Mouse (Mus musculus) brain, adult 10 weeks (tissue): ENCODE measurements around the gene Slc2a9. TPM values are rescaled to one million over a fixed set of nuclear protein-coding genes. Genes with fewer than 3 reads are reported as not detected.

Experiments
- polyA plus RNA-seq: library from polyadenylated mRNA; stranded (reverse); fragments of 350-450 nt; fragmentation: Illumina TruSeq; extraction: RNeasy Lipid Tissue Mini Kit (QIAGEN cat#74804); gene quantifications from one replicate; pipeline ENCODE4 v1.2.3, GENCODE M21; 2015; ENCODE audit warnings: low read depth, low replicate concordance

The Slc2a9 gene
- 1.9 TPM for polyA plus RNA-seq

DNA sequence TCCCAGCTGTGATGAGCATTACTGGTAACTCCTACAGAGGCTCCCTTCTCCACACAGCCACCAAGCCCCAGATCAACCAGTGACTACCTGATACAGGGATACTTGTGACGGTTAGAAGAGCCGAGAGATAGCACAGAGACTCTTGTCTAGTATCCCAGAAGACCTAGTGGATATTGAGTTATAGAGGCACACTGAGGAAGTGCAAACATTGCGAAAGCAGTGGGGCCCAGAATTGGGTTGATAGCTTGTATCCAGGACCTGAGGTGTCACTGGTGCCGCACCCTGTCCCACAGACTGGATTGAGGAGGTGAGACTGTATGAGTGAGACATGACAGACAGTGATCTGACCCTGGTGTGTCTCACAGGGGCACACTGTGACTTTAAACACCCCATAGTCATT is at the start of gene Slc2a9:
Slc2a9 (minus strand) TSS at position 152 of the 400 bp plus-strand sequence.

DNA sequence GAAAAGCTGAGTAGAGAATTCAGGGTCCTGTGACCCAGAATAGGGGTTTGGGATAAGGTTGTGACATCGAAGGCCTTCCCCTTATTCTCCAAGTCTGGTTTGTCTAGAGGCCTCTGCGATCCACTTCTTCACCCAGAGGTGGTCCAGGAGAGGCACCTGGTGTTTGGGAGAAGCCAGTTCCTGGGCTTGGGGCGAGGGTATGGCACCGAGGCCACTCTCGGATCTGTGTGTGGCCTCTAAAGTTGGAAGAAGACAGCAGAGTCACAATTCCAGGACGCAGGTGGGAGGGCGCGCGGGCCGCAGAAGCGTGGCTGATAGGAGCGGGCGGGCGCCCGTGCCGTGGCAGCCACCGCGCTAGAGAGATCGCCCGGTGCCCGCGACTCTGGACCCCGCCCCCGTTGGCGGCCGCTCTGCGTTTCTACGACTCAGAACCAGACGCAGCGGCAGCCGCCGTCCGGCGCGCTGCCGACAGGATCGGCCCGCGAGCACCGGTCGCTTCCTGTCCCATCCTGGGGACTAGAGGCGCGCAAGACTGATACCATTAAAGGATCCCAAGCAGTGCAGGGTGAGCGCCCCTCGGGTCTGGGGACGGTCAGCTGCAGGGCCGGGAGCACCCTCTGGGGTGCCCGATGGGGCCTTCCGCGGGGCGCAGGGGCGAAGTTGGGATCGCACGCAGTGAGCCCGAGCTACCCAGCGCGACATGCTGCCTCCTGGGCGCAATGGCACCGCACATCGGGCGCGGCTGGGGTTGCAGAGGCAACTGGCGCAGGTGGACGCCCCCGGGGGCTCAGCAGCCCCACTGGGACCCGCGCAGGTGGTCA is 183.8 kb downstream of the Slc2a9 start, which contains the start of gene Drd5:
Drd5 (plus strand) TSS at position 402 of the 821 bp plus-strand sequence.

Other genes starting within 250 kb of the Slc2a9 start
- gene Tmem128, start 243.0 kb downstream of the Slc2a9 start, polyA plus RNA-seq: 52.5 TPM
- gene Otop1, start 227.2 kb downstream of the Slc2a9 start, polyA plus RNA-seq: not detected
- gene Drd5, start 183.8 kb downstream of the Slc2a9 start, polyA plus RNA-seq: 2.9 TPM
- gene Wdr1, start 60.1 kb upstream of the Slc2a9 start, polyA plus RNA-seq: 104 TPM
- gene Zfp518b, start 181.7 kb upstream of the Slc2a9 start, polyA plus RNA-seq: 6.6 TPM